Mouse (Mus musculus): Measurements from ENCODE around the gene Tbxas1.

- TF ChIP-seq CTCF (IDR thresholded peaks at IDR 0.05; ENCODE audit: low read depth), result no peak
- no peak for TF ChIP-seq EP300 (IDR thresholded peaks at IDR 0.05; ENCODE audit: low read depth)
Measured at GRCm38 (mm10) chr6:38882728-38883171, 7.5 kb downstream of the Tbxas1 start.

All from liver, embryonic 14.5 days (tissue).